Mouse (Mus musculus) stomach, postnatal 0 days (tissue): ENCODE measurements around the gene Soat1.

ENCODE experiments used
- CTCF ChIP-seq: IDR thresholded peaks from 2 replicates; pipeline ENCODE4 v1.5.1; 2016; ENCODE audit warnings: antibody characterized with exemption, low read depth, mild to moderate bottlenecking, moderate library complexity
- EP300 ChIP-seq: optimal IDR thresholded peaks from 2 replicates; pipeline ENCODE3; 2016; ENCODE audit warnings: antibody characterized with exemption

DNA sequence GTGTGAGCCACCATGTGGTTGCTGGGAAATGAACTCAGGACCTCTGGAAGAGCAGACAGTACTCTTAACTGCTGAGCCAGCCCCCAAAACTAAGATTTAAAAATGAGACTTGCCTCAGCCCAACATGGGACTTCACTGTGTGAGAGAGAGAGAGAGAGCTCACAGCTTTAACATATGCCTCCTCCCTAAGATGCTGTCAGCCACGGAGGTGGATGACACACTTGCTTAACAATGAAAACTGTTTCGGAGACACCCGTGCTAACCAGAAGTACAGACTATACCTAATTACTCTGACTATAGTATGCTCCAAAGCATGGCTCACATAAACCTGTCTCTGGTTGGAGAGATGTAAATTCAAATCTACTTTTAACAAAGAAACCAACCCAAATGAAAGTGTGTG, 40.6 kb downstream of the Soat1 start:
- TF ChIP-seq EP300 (no peak), CTCF (no peak)
